Mouse (Mus musculus) kidney, postnatal 0 days (tissue): ENCODE measurements around the gene Zrsr1. TPM values are rescaled to one million over a fixed set of nuclear protein-coding genes. Genes with fewer than 3 reads are reported as not detected.
A peak's percentile ranks its signal among the peaks of the same experiment; 100 is the strongest.

Experiments
- ATAC-seq: fragments of 200-750 bp; cut with Nextera tagmentation; replicated peaks from 2 replicates; pipeline ENCODE4 v1.8.0; 2017; ENCODE audit warnings: low read depth, moderate number of reproducible peaks, moderate TSS enrichment, moderate library complexity; ENCODE audit not compliant: low FRiP score
- DNase-seq: peaks from one replicate; pipeline ENCODE4 v3.0.0-alpha.2; 2016; ENCODE audit warnings: low spot score
- H3K27ac ChIP-seq: fragments of 300-500 bp; sonication (generic); 2 replicates; pipeline ENCODE4 v1.5.1; 2014; ENCODE audit warnings: mild to moderate bottlenecking
- H3K27me3 ChIP-seq: fragments of 300-500 bp; sonication (generic); 2 replicates; pipeline ENCODE4 v1.6.1; 2014; ENCODE audit warnings: low read length, mixed read lengths; ENCODE audit not compliant: insufficient read depth
- H3K36me3 ChIP-seq: fragments of 300-500 bp; sonication (generic); 2 replicates; pipeline ENCODE4 v1.6.1; 2014; ENCODE audit warnings: low read length, mixed read lengths; ENCODE audit not compliant: insufficient read depth
- H3K4me1 ChIP-seq: fragments of 300-500 bp; sonication (generic); replicated peaks from 2 replicates; pipeline ENCODE4 v1.6.1; 2014; ENCODE audit warnings: antibody characterized with exemption, low read length, mixed read lengths; ENCODE audit not compliant: insufficient read depth
- H3K4me2 ChIP-seq: fragments of 300-500 bp; sonication (generic); 2 replicates; pipeline ENCODE4 v1.6.1; 2014; ENCODE audit warnings: mild to moderate bottlenecking, low read length, moderate library complexity, mixed read lengths
- H3K4me3 ChIP-seq: fragments of 300-500 bp; sonication (generic); replicated peaks from 2 replicates; pipeline ENCODE4 v1.5.1; 2014; ENCODE audit warnings: low read depth, low read length
- H3K9ac ChIP-seq: fragments of 300-500 bp; sonication (generic); 2 replicates; pipeline ENCODE4 v1.6.1; 2014; ENCODE audit warnings: low read depth, low read length
- H3K9me3 ChIP-seq: fragments of 300-500 bp; sonication (generic); replicated peaks from 2 replicates; pipeline ENCODE4 v1.6.1; 2016; ENCODE audit warnings: low read length, inconsistent platforms, mixed read lengths
- CTCF ChIP-seq: IDR thresholded peaks from 2 replicates; pipeline ENCODE4 v1.5.1; 2016; ENCODE audit warnings: antibody characterized with exemption, low read depth, mild to moderate bottlenecking, moderate library complexity
- WGBS: fragments of 180-500 bp; shearing (Covaris S2); extraction: QIAGEN DNeasy Blood & Tissue Kit; methylation state at CpG from one replicate; pipeline ENCODE4 v1.1.7; 2014; 5-methylcytosine and 5-hydroxymethylcytosine counted together
- polyA plus RNA-seq: library from polyadenylated mRNA; unstranded; fragments of >200 nt; fragmentation: Nextera tagmentation; extraction: Ambion mirVana; gene quantifications from 2 replicates; pipeline ENCODE4 v1.2.1, GENCODE M21; 2015

Gene Zrsr1
- polyA plus RNA-seq, 1 experiment from 2014 or later = 3.4 TPM

- ATAC-seq = no peak
- H3K9ac ChIP-seq = no peak overlapping the region
These were observed 15.5 kb upstream of the Zrsr1 start for GRCm38 (mm10) chr11:22956346-22956745.

DNA sequence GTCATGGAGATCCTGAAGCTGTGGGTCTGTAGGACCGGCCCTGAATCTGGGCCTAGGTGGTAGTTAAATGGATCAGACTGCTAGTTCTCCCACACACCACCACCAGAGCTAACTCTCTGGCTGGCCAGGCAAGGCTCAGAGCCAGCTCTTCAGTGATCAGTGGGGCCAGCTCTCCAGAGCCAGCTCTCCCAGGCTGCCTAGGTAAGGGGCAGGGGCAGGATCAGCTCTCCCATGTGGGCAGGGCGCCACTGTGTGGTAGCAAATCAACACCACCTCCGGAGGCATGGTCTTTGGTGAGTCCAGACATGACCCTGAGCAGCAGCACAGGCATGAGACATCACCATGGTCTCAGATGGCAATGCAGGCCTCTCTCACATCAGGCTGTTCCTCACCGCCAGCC, 15.0 kb upstream of the Zrsr1 start:
- ATAC-seq = peak; percentile 88
- WGBS = 68% methylated on average over 4 of the region's 4 CpGs

More at GRCm38 (mm10) chr11:22956346-22956745, 15.5 kb upstream of the Zrsr1 start:
- no peaks in the 10 kb centered on the region for H3K27me3 ChIP-seq
- H3K4me1 ChIP-seq = no peaks in the 10 kb centered on the region
- H3K27ac ChIP-seq = no peak overlapping the region
- DNase-seq = no peak
- no peak overlapping the region for H3K4me2 ChIP-seq
- no peaks in the 10 kb centered on the region for H3K36me3 ChIP-seq
- no peak for TF ChIP-seq CTCF
- no peaks in the 10 kb centered on the region for H3K9me3 ChIP-seq
- WGBS = 96% methylated on average over 6 of the region's 6 CpGs
- H3K4me3 ChIP-seq = no peak overlapping the region

DNA sequence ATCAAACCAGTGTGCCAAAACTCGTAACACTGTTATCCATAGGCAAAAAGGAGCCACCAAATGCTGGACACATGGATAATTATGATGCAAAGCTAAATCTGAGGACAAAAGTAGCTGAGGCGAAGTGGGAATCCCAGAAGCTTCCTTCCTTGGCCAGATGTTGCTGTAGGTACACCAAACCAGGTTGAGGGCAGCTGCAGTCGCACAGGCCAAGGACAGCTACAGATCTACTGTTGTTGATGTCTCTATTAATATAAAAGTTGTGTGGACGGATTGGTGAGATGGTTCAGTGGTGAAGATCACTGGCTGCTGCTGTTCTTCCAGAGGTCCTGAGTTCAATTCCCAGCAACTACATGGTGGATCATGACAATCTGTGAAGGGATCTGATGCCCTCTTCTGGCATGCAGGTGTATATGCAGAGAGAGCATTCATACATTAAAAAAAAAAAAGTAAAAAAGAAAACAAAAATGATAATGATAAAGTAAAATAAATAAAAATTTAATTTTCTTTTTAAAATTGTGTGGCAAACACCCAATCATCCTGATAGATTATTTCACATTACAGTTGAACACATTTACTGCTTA, 13.9 kb upstream of the Zrsr1 start:
- Histone ChIP-seq H3K9ac (no peak overlapping the region), H3K9me3 (no peaks in the 10 kb centered on the region), H3K36me3 (no peaks in the 10 kb centered on the region), H3K27ac (no peak overlapping the region), H3K27me3 (no peaks in the 10 kb centered on the region), H3K4me3 (no peak overlapping the region), H3K4me1 (no peaks in the 10 kb centered on the region), H3K4me2 (no peak overlapping the region)
- 95% methylated on average over 4 of the region's 4 CpGs for WGBS
- TF ChIP-seq CTCF = peak; percentile 69
- ATAC-seq (no peak), DNase-seq (no peak)

More for the DNA sequence above, 15.0 kb upstream of the Zrsr1 start:
- H3K4me1 ChIP-seq = no peaks in the 10 kb centered on the region
- H3K9ac ChIP-seq = no peak overlapping the region
- H3K4me2 ChIP-seq = no peak overlapping the region
- peak; percentile 79 for TF ChIP-seq CTCF
- H3K36me3 ChIP-seq = no peaks in the 10 kb centered on the region
- H3K4me3 ChIP-seq = no peak overlapping the region
- H3K27me3 ChIP-seq = no peaks in the 10 kb centered on the region
- H3K9me3 ChIP-seq = no peaks in the 10 kb centered on the region
- peak; percentile 32 for DNase-seq
- no peak overlapping the region for H3K27ac ChIP-seq

- Histone ChIP-seq H3K4me2 (no peak overlapping the region), H3K27me3 (no peaks in the 10 kb centered on the region), H3K27ac (no peak overlapping the region), H3K4me1 (no peaks in the 10 kb centered on the region), H3K36me3 (no peaks in the 10 kb centered on the region), H3K9ac (no peak overlapping the region), H3K4me3 (no peak overlapping the region), H3K9me3 (no peaks in the 10 kb centered on the region)
- ATAC-seq (no peak), DNase-seq (no peak)
- WGBS = 94% methylated on average over 1 of the region's 1 CpGs
- TF ChIP-seq CTCF = no peak
These were observed 9.7 kb upstream of the Zrsr1 start for GRCm38 (mm10) chr11:22962101-22962500.

DNA sequence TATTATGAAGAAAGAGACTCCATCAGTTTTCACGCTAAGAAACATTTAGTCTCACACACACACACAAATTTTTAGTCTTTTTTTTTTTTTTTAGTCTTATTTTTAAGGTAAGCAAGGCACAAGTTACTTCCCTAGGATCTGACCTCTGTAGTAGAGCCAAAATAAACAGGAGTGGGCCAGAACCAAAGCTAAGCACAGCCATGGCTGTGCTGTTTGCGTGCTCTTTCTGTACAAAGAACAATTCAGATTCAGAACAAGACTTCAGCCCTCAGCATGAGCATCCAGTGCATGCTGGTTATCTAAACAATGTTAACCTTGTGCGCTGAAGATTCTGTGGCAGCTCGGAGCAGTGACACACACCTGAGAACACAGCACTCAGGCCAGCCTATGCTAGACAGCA, 7.4 kb upstream of the Zrsr1 start:
- Histone ChIP-seq H3K36me3 (no peaks in the 10 kb centered on the region), H3K9me3 (no peaks in the 10 kb centered on the region), H3K4me1 (no peaks in the 10 kb centered on the region), H3K27ac (no peak overlapping the region), H3K4me3 (no peak overlapping the region), H3K9ac (no peak overlapping the region), H3K27me3 (no peaks in the 10 kb centered on the region), H3K4me2 (no peak overlapping the region)
- TF ChIP-seq CTCF = no peak
- DNase-seq (no peak), ATAC-seq (no peak)
- WGBS = 61% methylated on average over 4 of the region's 4 CpGs

DNA sequence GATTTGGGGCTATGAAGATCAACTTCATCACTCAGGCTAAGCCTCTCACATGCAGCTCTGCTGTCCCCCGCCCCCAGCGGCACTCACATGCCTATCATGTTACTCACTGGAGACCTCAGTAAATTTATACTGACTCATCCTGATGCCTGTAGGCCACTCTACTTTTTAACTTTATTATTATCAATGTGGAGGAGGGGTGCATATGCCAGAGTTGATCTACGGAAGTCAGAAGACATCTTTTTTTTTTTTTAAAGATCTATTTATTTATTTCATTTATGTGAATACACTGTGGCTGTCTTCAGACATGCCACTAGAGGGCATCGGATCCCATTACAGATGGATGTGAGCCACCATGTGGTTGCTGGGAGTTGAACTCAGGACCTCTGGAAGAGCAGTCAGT, 6.3 kb upstream of the Zrsr1 start:
- H3K4me1 ChIP-seq = no peaks in the 10 kb centered on the region
- 63% methylated on average over 4 of the region's 4 CpGs for WGBS
- H3K9me3 ChIP-seq = no peaks in the 10 kb centered on the region
- DNase-seq = peak; percentile 26
- no peaks in the 10 kb centered on the region for H3K36me3 ChIP-seq
- no peaks in the 10 kb centered on the region for H3K27me3 ChIP-seq
- peak; percentile 59 for TF ChIP-seq CTCF
- no peak overlapping the region for H3K4me3 ChIP-seq
- ATAC-seq = no peak
- H3K4me2 ChIP-seq = no peak overlapping the region
- H3K9ac ChIP-seq = no peak overlapping the region
- no peak overlapping the region for H3K27ac ChIP-seq

DNA sequence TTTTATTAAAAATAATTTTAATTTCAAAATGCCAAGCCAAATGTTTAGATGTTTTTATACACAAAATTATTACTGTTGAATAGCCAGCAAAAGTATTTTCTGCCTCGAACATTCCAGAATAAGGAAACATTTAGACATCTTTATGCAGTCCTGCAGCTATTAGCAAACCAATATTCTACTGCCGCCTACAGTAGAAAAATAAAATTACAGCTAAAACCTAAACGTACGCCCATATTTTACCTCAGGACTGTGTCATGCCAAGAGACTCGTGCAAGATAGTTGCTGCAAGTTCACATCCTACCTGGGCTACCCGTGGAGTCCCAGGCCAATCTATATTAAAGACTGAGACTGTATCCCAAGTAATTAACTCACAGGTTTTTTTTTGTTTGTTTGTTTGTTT, 2.3 kb upstream of the Zrsr1 start:
- H3K36me3 ChIP-seq = 0 out of 2 replicates have a peak, but pooled peaks cover 4% of the 10 kb centered on the region
- H3K9me3 ChIP-seq = 0 out of 2 replicates have a peak, but pooled peaks cover 7% of the 10 kb centered on the region
- 60% methylated on average over 6 of the region's 6 CpGs for WGBS
- H3K9ac ChIP-seq = no peak overlapping the region
- H3K4me2 ChIP-seq = no peak overlapping the region
- peak; percentile 63 for TF ChIP-seq CTCF
- ATAC-seq = no peak
- H3K27me3 ChIP-seq = no peaks in the 10 kb centered on the region
- no peak overlapping the region for H3K27ac ChIP-seq
- no peaks in the 10 kb centered on the region for H3K4me1 ChIP-seq
- H3K4me3 ChIP-seq = no peak overlapping the region
- DNase-seq = peak; percentile 70
